Mouse (Mus musculus) lung, adult 2 months (tissue): ENCODE results near the gene Fopnl. TPM values are rescaled to one million over a fixed set of nuclear protein-coding genes. Genes with fewer than 3 reads are reported as not detected.

Experiments
- DNase-seq: peaks from one replicate; pipeline ENCODE4 v3.0.0; 2022
- H3K4me1 ChIP-seq: fragments of 200-500 bp; 2 replicates; pipeline ENCODE4 v1.6.1; 2011; ENCODE audit warnings: low read length; ENCODE audit not compliant: control insufficient read depth, insufficient read depth
- H3K4me3 ChIP-seq: fragments of 200-500 bp; replicated peaks from 2 replicates; pipeline ENCODE3; 2011; ENCODE audit warnings: low read depth, mild to moderate bottlenecking, control low read depth, low read length; ENCODE audit errors: extremely low read depth
- CTCF ChIP-seq: fragments of 200-500 bp; IDR thresholded peaks from 2 replicates; pipeline ENCODE4 v1.5.1; 2011; ENCODE audit warnings: mild to moderate bottlenecking, low read length, control low read depth; ENCODE audit not compliant: insufficient read depth
- POLR2A ChIP-seq: fragments of 200-500 bp; IDR thresholded peaks from 2 replicates; pipeline ENCODE4 v1.6.1; 2011; ENCODE audit warnings: low read depth, mild to moderate bottlenecking, control low read depth, low read length, borderline replicate concordance; ENCODE audit errors: extremely low read depth
- WGBS: fragments of 180-500 bp; shearing (Covaris S2); methylation state at CpG from one replicate; pipeline ENCODE4 v1.1.7; 2018; 5-methylcytosine and 5-hydroxymethylcytosine counted together
- polyA plus RNA-seq: library from polyadenylated mRNA; depleted of rRNA; stranded (reverse); fragments of >200 nt; gene quantifications from 2 replicates; pipeline ENCODE4 v1.2.3, GENCODE M21; 2012

Gene Fopnl
- polyA plus RNA-seq, 1 experiment = 33.3 TPM

- H3K4me3 ChIP-seq = no peak overlapping the region
- DNase-seq = no peak
- WGBS = 51% methylated on average over 5 of the region's 5 CpGs
- no peaks in the 10 kb centered on the region for H3K4me1 ChIP-seq
- TF ChIP-seq CTCF (no peak), POLR2A (no peak)
Measured at GRCm38 (mm10) chr16:14352663-14353062, 35.5 kb upstream of the Fopnl start.

DNA sequence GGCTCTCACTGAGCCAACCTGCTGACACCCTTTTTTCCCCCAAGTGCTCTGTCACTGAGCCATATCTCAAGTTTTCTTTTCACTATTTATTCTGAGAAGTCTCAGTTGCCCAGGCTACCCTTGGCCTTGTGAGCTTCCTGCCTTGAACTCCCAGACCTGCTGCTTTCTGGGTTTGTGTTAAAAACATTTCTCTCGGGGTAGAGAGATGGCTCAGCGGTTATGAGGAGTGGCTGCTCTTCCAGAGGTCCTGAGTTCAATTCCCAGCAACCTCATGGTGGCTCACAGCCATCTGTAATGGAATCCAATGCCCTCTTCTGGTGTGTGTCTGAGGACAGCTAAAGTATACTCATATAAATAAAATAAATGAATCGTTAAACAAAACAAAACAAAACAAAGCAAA is 35.0 kb upstream of the Fopnl start:
- DNase-seq = no peak
- Histone ChIP-seq H3K4me1 (no peaks in the 10 kb centered on the region), H3K4me3 (no peak overlapping the region)
- no peak for TF ChIP-seq POLR2A
- no peak for TF ChIP-seq CTCF
- 66% methylated on average over 3 of the region's 3 CpGs for WGBS

DNA sequence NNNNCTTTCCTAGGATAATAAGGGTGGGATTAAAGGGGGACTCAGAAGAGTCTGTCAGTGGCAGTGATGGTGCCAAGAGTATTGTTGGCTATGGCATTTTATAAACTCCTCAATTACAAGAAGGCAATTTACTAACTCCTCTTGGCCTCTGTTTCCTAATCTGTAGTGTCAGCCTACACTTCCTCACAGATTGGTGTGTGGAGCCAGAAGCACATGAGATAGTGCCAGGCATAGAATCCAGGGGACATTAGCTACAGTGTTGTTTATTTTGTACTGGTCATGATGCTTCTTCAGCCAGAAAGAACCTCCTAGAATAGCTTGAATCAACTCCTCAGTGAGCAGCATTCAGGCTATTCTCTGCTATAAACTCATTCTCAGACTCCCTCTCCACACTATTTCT is 34.4 kb upstream of the Fopnl start:
- no peak for DNase-seq
- H3K4me3 ChIP-seq = no peak overlapping the region
- no peaks in the 10 kb centered on the region for H3K4me1 ChIP-seq
- no peak for TF ChIP-seq CTCF
- no peak for TF ChIP-seq POLR2A

- 57% methylated on average over 3 of the region's 3 CpGs for WGBS
Measured at GRCm38 (mm10) chr16:14344967-14345366, 27.8 kb upstream of the Fopnl start.

GRCm38 (mm10) chr16:14328156-14328555 is 11.0 kb upstream of the Fopnl start:
- no peak for TF ChIP-seq POLR2A
- no peak for TF ChIP-seq CTCF
- Histone ChIP-seq H3K4me3 (no peak overlapping the region), H3K4me1 (no peaks in the 10 kb centered on the region)
- WGBS = 59% methylated on average over 1 of the region's 1 CpGs
- no peak for DNase-seq

More at GRCm38 (mm10) chr16:14344967-14345366, 27.8 kb upstream of the Fopnl start:
- no peak for TF ChIP-seq CTCF
- no peak for TF ChIP-seq POLR2A
- DNase-seq = no peak
- H3K4me1 ChIP-seq = no peaks in the 10 kb centered on the region
- no peak overlapping the region for H3K4me3 ChIP-seq

GRCm38 (mm10) chr16:14320494-14320893 is 3.3 kb upstream of the Fopnl start:
- WGBS = 50% methylated on average over 1 of the region's 1 CpGs
- Histone ChIP-seq H3K4me3 (no peak overlapping the region), H3K4me1 (no peaks in the 10 kb centered on the region)
- TF ChIP-seq POLR2A = no peak
- no peak for TF ChIP-seq CTCF
- no peak for DNase-seq

DNA sequence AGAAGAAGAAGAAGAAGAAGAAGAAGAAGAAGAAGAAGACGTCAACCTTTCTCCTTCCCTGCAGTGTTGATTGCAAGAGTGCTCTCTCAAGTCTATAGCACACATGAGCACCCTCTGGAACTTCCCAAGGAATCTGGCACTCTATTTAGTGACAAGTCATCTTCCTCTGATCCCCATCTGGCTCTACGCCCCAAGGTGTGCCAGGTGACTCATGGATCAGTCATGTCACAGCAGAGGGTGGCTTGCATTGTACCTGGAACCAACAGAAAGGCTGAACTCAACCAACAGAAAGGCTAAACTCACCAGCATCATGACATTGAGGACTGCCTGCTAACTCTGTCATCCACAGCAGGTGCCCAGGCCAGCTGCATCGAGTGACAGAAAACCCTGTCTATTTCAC is 2.5 kb upstream of the Fopnl start:
- DNase-seq = no peak
- no peaks in the 10 kb centered on the region for H3K4me1 ChIP-seq
- WGBS = 79% methylated on average over 3 of the region's 3 CpGs
- no peak for TF ChIP-seq CTCF
- TF ChIP-seq POLR2A = no peak
- H3K4me3 ChIP-seq = no peak overlapping the region

DNA sequence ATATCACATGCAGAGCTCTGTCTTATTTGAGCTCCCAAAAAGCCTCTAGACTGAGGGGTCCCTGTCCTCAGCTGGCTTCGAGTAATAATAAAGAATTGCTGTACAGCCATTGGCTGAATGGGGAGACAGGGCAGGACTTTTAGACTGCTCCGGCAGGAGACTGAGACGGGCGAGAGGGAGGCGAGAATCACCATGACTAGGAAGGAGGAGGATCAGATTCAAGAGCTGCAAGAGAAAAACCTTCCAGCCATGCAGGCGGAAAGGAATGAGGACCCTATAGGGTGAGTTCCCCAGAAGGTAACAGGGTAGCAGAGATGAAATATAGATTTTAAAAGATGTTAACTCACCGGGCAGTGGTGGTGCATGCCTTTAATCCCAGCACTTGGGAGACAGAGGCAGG is 4.3 kb downstream of the Fopnl start:
- no peak for DNase-seq
- 95% methylated on average over 7 of the region's 7 CpGs for WGBS
- Histone ChIP-seq H3K4me1 (no peaks in the 10 kb centered on the region), H3K4me3 (no peak overlapping the region)
- no peak for TF ChIP-seq CTCF
- no peak for TF ChIP-seq POLR2A

- TF ChIP-seq POLR2A = no peak
- peak; percentile 61 for TF ChIP-seq CTCF
- H3K4me3 ChIP-seq = no peak overlapping the region
- no peaks in the 10 kb centered on the region for H3K4me1 ChIP-seq
- WGBS = 56% methylated on average over 6 of the region's 6 CpGs
- no peak for DNase-seq
Measured at GRCm38 (mm10) chr16:14311371-14311770, 5.8 kb downstream of the Fopnl start.

DNA sequence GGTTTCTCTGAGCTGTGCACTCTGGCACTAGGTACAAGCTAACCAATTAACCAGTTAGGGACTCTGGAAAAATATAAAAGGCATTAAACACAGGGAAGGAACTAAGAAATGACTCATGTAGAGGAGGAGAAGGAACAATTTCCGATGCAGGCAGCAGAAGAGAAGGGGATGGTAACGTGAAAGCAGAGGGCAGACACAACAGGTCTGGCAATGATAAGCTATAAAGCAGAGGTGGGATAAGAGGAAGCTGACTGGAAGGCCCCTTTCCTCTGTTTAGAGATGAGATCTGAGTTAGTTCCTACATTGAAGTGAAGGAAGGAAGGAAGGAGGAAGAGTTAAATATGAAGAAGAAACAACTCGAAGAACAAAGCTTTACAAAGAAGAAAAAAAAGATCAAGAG is 7.4 kb downstream of the Fopnl start:
- TF ChIP-seq POLR2A = no peak
- TF ChIP-seq CTCF = no peak

More for the DNA sequence above, 7.4 kb downstream of the Fopnl start:
- no peak overlapping the region for H3K4me3 ChIP-seq
- DNase-seq = no peak
- WGBS = 49% methylated on average over 3 of the region's 3 CpGs
- H3K4me1 ChIP-seq = no peaks in the 10 kb centered on the region
